Mouse (Mus musculus): ENCODE measurements around the gene Apobec2. TPM values are rescaled to one million over a fixed set of nuclear protein-coding genes. Genes with fewer than 3 reads are reported as not detected.
A peak's percentile ranks its signal among the peaks of the same experiment; 100 is the strongest.

Gene Apobec2
- total and polyA plus RNA-seq, 2 experiments from 2014 or later, result 0.78 to 1.2 TPM

DNA sequence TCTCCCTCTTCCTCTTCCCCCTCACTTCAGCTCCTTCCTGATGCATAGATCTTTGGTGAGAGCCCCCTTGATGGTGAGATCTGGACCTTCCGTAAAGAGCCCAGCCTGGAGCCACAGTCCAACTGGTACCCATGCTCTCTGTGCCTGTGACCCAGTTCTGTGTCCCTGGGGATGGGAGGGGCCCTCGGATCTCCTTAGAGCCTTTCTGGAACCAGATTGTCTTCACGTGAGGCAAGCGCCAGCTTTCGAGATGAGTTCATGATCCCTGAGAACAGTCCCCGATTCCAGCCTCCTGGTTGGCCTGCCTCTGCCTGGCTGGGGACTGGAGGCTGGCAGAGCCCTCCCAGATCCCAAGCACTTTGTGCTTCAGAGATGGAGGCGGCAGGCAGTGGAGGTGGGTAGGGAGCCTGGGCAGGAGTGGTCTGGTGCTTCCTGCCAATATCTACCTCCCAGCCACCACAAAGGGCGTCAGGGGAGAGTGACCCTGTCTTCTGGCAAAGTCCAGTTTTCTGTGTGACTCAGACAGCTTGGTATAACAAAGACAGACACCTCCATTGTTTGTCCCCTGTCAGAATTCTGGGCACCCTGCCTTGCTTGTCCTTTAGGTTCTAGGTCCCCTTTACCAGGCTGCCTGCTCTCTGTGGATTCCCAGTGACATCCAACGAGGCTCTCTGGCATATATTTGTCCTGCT, 19.2 kb upstream of the Apobec2 start:
- 0 out of 2 replicates have a peak, but pooled peaks have one; percentile 12 for ATAC-seq

DNA sequence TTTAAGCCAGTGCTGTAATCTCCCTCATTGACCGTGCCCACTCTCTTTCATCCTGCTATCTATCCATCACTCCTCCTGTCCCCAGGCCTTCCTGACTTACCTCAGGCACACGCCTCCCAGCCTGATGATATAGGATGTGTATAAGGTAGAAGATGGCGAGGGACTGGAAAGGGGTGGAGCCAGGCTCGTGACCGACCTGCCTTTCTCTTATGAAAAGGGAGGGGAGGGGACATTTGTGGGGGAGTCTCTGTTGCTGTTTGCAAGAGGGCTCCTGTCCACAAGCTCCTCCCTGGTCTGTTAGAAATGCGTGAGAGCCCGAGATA, 18.6 kb upstream of the Apobec2 start, which contains the start of gene Tspo2:
Gene Tspo2, minus strand, starts transcription at position 170 of the 323 bp plus-strand sequence.
- ATAC-seq, result no peak
- Histone ChIP-seq H3K27me3 (ENCODE audit: insufficient read depth, low read length) (no peaks in the 10 kb centered on the region), H3K4me2 (ENCODE audit: low read depth, low read length) (no peak within 1 kb of the TSS), H3K4me3 (ENCODE audit: low read length) (no peak within 1 kb of the TSS), H3K9me3 (ENCODE audit: low read length) (no peaks in the 10 kb centered on the region), H3K36me3 (ENCODE audit: insufficient read depth, low read length) (no peaks in the 10 kb centered on the region), H3K27ac (no peak within 1 kb of the TSS), H3K4me1 (ENCODE audit: insufficient read depth, low read length) (no peaks in the 10 kb centered on the region), H3K9ac (replicated peaks; ENCODE audit: low read length) (no peak within 1 kb of the TSS)
- 68% methylated on average over 7 of the region's 7 CpGs for WGBS
- no peak for TF ChIP-seq CTCF (IDR thresholded peaks at IDR 0.05; ENCODE audit: low read depth)
- DNase-seq (ENCODE audit: low spot score), result no peak

More for the DNA sequence above, 19.2 kb upstream of the Apobec2 start:
- Histone ChIP-seq H3K4me1 (ENCODE audit: insufficient read depth, low read length) (no peaks in the 10 kb centered on the region), H3K9ac (replicated peaks; ENCODE audit: low read length) (no peak overlapping the region), H3K36me3 (ENCODE audit: insufficient read depth, low read length) (no peaks in the 10 kb centered on the region), H3K27ac (no peak overlapping the region), H3K4me3 (ENCODE audit: low read length) (no peak overlapping the region), H3K4me2 (ENCODE audit: low read depth, low read length) (no peak overlapping the region), H3K9me3 (ENCODE audit: low read length) (no peaks in the 10 kb centered on the region), H3K27me3 (ENCODE audit: insufficient read depth, low read length) (no peaks in the 10 kb centered on the region)
- 50% methylated on average over 9 of the region's 9 CpGs for WGBS
- no peak for TF ChIP-seq CTCF (IDR thresholded peaks at IDR 0.05; ENCODE audit: low read depth)
- DNase-seq (ENCODE audit: low spot score), result no peak

- DNase-seq (ENCODE audit: low spot score), result no peak
- Histone ChIP-seq H3K9ac (replicated peaks; ENCODE audit: low read length) (no peak overlapping the region), H3K36me3 (ENCODE audit: insufficient read depth, low read length) (no peaks in the 10 kb centered on the region), H3K9me3 (ENCODE audit: low read length) (no peaks in the 10 kb centered on the region), H3K4me2 (ENCODE audit: low read depth, low read length) (no peak overlapping the region), H3K4me1 (ENCODE audit: insufficient read depth, low read length) (no peaks in the 10 kb centered on the region), H3K27ac (no peak overlapping the region), H3K4me3 (ENCODE audit: low read length) (no peak overlapping the region), H3K27me3 (ENCODE audit: insufficient read depth, low read length) (no peaks in the 10 kb centered on the region)
- WGBS, result 77% methylated on average over 13 of the region's 13 CpGs
- no peak for ATAC-seq
- TF ChIP-seq CTCF (IDR thresholded peaks at IDR 0.05; ENCODE audit: low read depth), result no peak
Observed at GRCm38 (mm10) chr17:48450666-48451352, 18.1 kb upstream of the Apobec2 start.

GRCm38 (mm10) chr17:48447675-48448074, 14.9 kb upstream of the Apobec2 start:
- no peak overlapping the region for H3K9ac ChIP-seq (replicated peaks; ENCODE audit: low read length)
- H3K4me3 ChIP-seq (ENCODE audit: low read length), result no peak overlapping the region
- DNase-seq (ENCODE audit: low spot score) (no peak), ATAC-seq (no peak)
- TF ChIP-seq CTCF (IDR thresholded peaks at IDR 0.05; ENCODE audit: low read depth), result no peak
- no peak overlapping the region for H3K27ac ChIP-seq
- H3K4me1 ChIP-seq (ENCODE audit: insufficient read depth, low read length), result no peaks in the 10 kb centered on the region
- H3K4me2 ChIP-seq (ENCODE audit: low read depth, low read length), result no peak overlapping the region
- no peaks in the 10 kb centered on the region for H3K9me3 ChIP-seq (ENCODE audit: low read length)
- H3K27me3 ChIP-seq (ENCODE audit: insufficient read depth, low read length), result no peaks in the 10 kb centered on the region
- H3K36me3 ChIP-seq (ENCODE audit: insufficient read depth, low read length), result no peaks in the 10 kb centered on the region
- 72% methylated on average over 8 of the region's 8 CpGs for WGBS

- WGBS, result 51% methylated on average over 16 of the region's 16 CpGs
- Histone ChIP-seq H3K4me2 (ENCODE audit: low read depth, low read length) (no peak overlapping the region), H3K27ac (no peak overlapping the region), H3K36me3 (ENCODE audit: insufficient read depth, low read length) (no peaks in the 10 kb centered on the region), H3K9ac (replicated peaks; ENCODE audit: low read length) (no peak overlapping the region), H3K27me3 (ENCODE audit: insufficient read depth, low read length) (no peaks in the 10 kb centered on the region), H3K9me3 (ENCODE audit: low read length) (no peaks in the 10 kb centered on the region), H3K4me1 (ENCODE audit: insufficient read depth, low read length) (no peaks in the 10 kb centered on the region), H3K4me3 (ENCODE audit: low read length) (no peak overlapping the region)
- TF ChIP-seq CTCF (IDR thresholded peaks at IDR 0.05; ENCODE audit: low read depth), result no peak
- ATAC-seq (no peak), DNase-seq (ENCODE audit: low spot score) (no peak)
Observed at GRCm38 (mm10) chr17:48443542-48444145, 10.9 kb upstream of the Apobec2 start.

DNA sequence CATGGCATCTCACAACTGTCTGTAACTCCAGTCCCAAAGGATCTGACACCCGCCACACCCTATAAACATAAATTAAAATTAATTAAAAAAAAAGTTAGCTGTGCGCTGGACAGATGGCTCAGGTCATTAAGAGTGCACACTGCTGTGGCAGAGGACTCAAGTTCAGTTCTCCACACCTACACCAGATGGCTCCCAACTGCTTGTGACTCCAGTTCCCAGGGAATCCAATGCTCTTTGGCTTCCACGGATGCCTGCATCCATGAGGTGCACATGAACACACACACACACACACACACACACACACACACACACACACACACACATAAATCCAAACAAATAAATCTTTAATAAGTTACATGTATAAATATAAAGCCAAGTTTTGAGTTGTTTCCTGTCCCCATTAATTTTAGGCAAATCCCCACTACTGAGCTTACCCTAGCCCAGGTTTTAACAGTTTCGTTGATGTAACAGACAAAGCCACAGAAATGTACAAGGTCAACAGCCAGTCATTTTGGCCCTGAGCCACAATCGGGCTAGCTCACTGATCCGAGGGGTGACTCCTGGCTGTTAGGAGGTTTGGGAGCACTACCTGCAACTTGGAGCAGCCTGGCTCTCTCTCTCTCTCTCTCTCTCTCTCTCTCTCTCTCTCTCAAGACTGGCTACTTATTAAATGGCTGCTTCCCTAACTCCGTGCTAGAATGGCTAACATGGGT, 10.2 kb upstream of the Apobec2 start:
- WGBS, result 49% methylated on average over 7 of the region's 7 CpGs
- H3K4me1 ChIP-seq (ENCODE audit: insufficient read depth, low read length), result no peaks in the 10 kb centered on the region
- no peak overlapping the region for H3K4me2 ChIP-seq (ENCODE audit: low read depth, low read length)
- H3K9me3 ChIP-seq (ENCODE audit: low read length), result no peaks in the 10 kb centered on the region
- peak; percentile 36 for DNase-seq (ENCODE audit: low spot score)
- H3K36me3 ChIP-seq (ENCODE audit: insufficient read depth, low read length), result no peaks in the 10 kb centered on the region
- no peaks in the 10 kb centered on the region for H3K27me3 ChIP-seq (ENCODE audit: insufficient read depth, low read length)
- no peak overlapping the region for H3K27ac ChIP-seq
- ATAC-seq, result 0 out of 2 replicates have a peak, but pooled peaks have one; percentile 35
- peak; percentile 43 for TF ChIP-seq CTCF (IDR thresholded peaks at IDR 0.05; ENCODE audit: low read depth)
- H3K9ac ChIP-seq (replicated peaks; ENCODE audit: low read length), result no peak overlapping the region
- H3K4me3 ChIP-seq (ENCODE audit: low read length), result no peak overlapping the region

All from hindbrain, postnatal 0 days (tissue).